Mouse (Mus musculus): ENCODE data around the gene Cd209g. TPM values are rescaled to one million over a fixed set of nuclear protein-coding genes. Genes with fewer than 3 reads are reported as not detected.

The Cd209g gene
- 0.42 TPM for polyA plus RNA-seq (2014; fragmentation: Illumina TruSeq; extraction: RNeasy Lipid Tissue Mini Kit (QIAGEN cat#74804); ENCODE audit: low read depth, low replicate concordance)

DNA sequence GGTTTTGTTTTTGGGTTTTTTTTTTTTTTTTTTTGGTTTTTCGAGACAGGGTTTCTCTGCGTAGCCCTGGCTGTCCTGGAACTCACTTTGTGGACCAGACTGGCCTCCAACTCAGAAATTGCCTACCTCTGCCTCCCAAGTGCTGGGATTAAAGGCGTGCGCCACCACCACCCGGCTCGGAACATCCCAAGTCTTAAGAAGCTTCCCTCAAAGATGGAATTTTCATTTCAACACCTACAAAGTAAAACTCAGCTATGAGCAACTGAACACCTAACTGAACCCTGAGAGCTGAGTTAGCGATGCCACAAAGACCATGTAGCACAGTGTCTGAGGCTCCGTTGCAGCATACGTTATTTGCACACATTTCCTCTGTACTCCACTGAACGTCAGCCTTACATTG, at the start of gene Cd209g:
Cd209g (plus strand) TSS at position 301 of the 400 bp plus-strand sequence.

DNA sequence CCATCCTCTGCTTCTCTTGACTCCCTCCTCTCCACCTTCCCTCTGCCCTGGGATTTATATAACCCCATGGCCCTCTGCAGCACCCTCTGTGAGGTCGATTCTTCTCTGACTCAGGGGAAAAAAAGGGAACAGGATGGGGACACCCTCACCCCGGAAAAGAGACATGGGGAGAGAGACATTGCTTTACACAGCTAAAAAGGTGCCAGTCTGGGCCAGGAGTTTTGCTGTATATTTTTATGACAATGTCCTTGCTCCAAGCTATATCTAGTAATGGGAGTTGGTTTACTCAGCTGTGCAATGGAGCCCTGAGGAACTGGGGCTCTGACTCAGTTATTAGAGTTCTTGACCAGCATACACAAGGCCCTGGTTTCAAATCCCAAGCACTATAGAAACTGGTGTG, 28.2 kb upstream of the Cd209g start, which contains the start of gene Cd209f:
Cd209f (minus strand) TSS at position 101 of the 400 bp plus-strand sequence.

DNA sequence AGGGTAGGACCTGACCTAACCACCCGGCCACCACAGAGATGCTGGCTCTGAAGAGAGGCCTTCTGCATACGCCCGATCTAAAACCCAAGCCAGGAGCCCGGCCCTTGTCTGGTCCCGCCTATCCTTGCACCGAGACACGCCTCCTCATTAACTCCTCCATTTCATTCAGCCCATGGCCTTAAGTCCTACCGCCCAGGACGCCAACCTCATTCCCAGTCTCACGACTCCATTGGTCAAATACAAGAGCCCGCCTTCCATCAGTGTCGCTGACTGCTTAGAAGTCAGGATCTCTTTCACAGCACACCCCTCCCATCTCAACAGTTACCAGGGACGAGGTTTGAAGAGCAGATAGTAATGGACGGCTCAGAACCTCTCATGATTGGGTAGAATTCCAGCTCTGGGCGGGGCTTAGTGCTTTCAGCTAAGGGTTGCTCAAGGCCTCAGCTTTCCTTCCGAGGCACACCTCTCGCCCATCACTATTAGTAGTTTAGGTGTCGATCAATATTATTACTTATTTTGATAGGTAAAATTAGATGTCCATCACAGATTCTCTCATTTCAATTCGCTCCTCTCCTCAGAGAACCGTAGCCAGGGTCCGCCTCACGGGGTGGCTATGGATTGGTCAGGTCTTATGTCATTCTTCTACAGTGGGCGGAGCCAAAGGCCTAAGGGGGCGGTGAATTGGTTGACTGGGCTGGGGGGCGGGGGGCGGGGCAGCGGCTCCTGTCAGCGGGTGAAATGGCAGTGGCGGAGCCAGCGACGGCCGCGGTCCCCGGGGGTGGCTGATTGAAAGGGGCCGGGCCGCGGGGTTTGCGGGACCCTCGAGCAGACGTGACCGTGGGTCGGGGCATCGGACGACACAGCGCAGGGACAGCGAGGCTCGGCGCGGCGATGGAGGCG, 32.2 kb downstream of the Cd209g start, which contains the start of gene Evi5l:
Evi5l (plus strand) TSS at position 716 of the 900 bp plus-strand sequence.

Other genes with a start within 250 kb of the Cd209g start
- 0.52 TPM for gene Cd209b, start 207.3 kb upstream of the Cd209g start, polyA plus RNA-seq (2014; fragmentation: Illumina TruSeq; extraction: RNeasy Lipid Tissue Mini Kit (QIAGEN cat#74804); ENCODE audit: low read depth, low replicate concordance)
- 0.29 TPM for gene Cd209c, start 179.4 kb upstream of the Cd209g start, polyA plus RNA-seq (2014; fragmentation: Illumina TruSeq; extraction: RNeasy Lipid Tissue Mini Kit (QIAGEN cat#74804); ENCODE audit: low read depth, low replicate concordance)
- gene Cd209f, start 28.3 kb upstream of the Cd209g start, polyA plus RNA-seq (2014; fragmentation: Illumina TruSeq; extraction: RNeasy Lipid Tissue Mini Kit (QIAGEN cat#74804); ENCODE audit: low read depth, low replicate concordance): 2.3 TPM
- gene Evi5l, start 32.5 kb downstream of the Cd209g start, polyA plus RNA-seq (2014; fragmentation: Illumina TruSeq; extraction: RNeasy Lipid Tissue Mini Kit (QIAGEN cat#74804); ENCODE audit: low read depth, low replicate concordance): 14.8 TPM
- gene Prr36, start 83.4 kb downstream of the Cd209g start, polyA plus RNA-seq (2014; fragmentation: Illumina TruSeq; extraction: RNeasy Lipid Tissue Mini Kit (QIAGEN cat#74804); ENCODE audit: low read depth, low replicate concordance): not detected
- not detected for gene Lrrc8e, start 92.7 kb downstream of the Cd209g start, polyA plus RNA-seq (2014; fragmentation: Illumina TruSeq; extraction: RNeasy Lipid Tissue Mini Kit (QIAGEN cat#74804); ENCODE audit: low read depth, low replicate concordance)
- 50.7 TPM for gene Map2k7, start 104.6 kb downstream of the Cd209g start, polyA plus RNA-seq (2014; fragmentation: Illumina TruSeq; extraction: RNeasy Lipid Tissue Mini Kit (QIAGEN cat#74804); ENCODE audit: low read depth, low replicate concordance)
- gene Gm49320, start 104.8 kb downstream of the Cd209g start, polyA plus RNA-seq (2014; fragmentation: Illumina TruSeq; extraction: RNeasy Lipid Tissue Mini Kit (QIAGEN cat#74804); ENCODE audit: low read depth, low replicate concordance): not detected
- gene Tgfbr3l, start 114.1 kb downstream of the Cd209g start, polyA plus RNA-seq (2014; fragmentation: Illumina TruSeq; extraction: RNeasy Lipid Tissue Mini Kit (QIAGEN cat#74804); ENCODE audit: low read depth, low replicate concordance): 5.3 TPM
- gene Snapc2, start 119.0 kb downstream of the Cd209g start, polyA plus RNA-seq (2014; fragmentation: Illumina TruSeq; extraction: RNeasy Lipid Tissue Mini Kit (QIAGEN cat#74804); ENCODE audit: low read depth, low replicate concordance): 22.5 TPM
- gene Ctxn1, start 125.2 kb downstream of the Cd209g start, polyA plus RNA-seq (2014; fragmentation: Illumina TruSeq; extraction: RNeasy Lipid Tissue Mini Kit (QIAGEN cat#74804); ENCODE audit: low read depth, low replicate concordance): 1.2 TPM
- gene Timm44, start 141.8 kb downstream of the Cd209g start, polyA plus RNA-seq (2014; fragmentation: Illumina TruSeq; extraction: RNeasy Lipid Tissue Mini Kit (QIAGEN cat#74804); ENCODE audit: low read depth, low replicate concordance): 116 TPM
- 2.2 TPM for gene Ccl25, start 191.1 kb downstream of the Cd209g start, polyA plus RNA-seq (2014; fragmentation: Illumina TruSeq; extraction: RNeasy Lipid Tissue Mini Kit (QIAGEN cat#74804); ENCODE audit: low read depth, low replicate concordance)
- gene Elavl1, start 191.3 kb downstream of the Cd209g start, polyA plus RNA-seq (2014; fragmentation: Illumina TruSeq; extraction: RNeasy Lipid Tissue Mini Kit (QIAGEN cat#74804); ENCODE audit: low read depth, low replicate concordance): 34.5 TPM

Data from heart, adult 10 weeks (tissue).